Mouse (Mus musculus): Measurements from ENCODE around the gene Abcc1.

DNA sequence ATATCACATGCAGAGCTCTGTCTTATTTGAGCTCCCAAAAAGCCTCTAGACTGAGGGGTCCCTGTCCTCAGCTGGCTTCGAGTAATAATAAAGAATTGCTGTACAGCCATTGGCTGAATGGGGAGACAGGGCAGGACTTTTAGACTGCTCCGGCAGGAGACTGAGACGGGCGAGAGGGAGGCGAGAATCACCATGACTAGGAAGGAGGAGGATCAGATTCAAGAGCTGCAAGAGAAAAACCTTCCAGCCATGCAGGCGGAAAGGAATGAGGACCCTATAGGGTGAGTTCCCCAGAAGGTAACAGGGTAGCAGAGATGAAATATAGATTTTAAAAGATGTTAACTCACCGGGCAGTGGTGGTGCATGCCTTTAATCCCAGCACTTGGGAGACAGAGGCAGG lies 48.4 kb upstream of the Abcc1 start:
- TF ChIP-seq CTCF (IDR thresholded peaks at IDR 0.05), result no peak
- no peak for TF ChIP-seq EP300 (IDR thresholded peaks at IDR 0.05)
